Mouse (Mus musculus) lung, postnatal 25 days (tissue): ENCODE data around the gene Nme7.

Experiments used
- DNase-seq: peaks from one replicate; pipeline ENCODE4 v3.0.0; 2022; ENCODE audit warnings: low spot score

Nme7 gene

GRCm38 (mm10) chr1:164459127-164459905 is 155.4 kb downstream of the Nme7 start:
- peak; percentile 57 for DNase-seq

GRCm38 (mm10) chr1:164460921-164461697 is 157.2 kb downstream of the Nme7 start:
- peak; percentile 81 for DNase-seq

GRCm38 (mm10) chr1:164461726-164462125 is 157.8 kb downstream of the Nme7 start:
- DNase-seq: peak; percentile 57

- no peak for DNase-seq
Measured at GRCm38 (mm10) chr1:164467406-164467805, 163.5 kb downstream of the Nme7 start.

GRCm38 (mm10) chr1:164468329-164468728 is 164.4 kb downstream of the Nme7 start:
- no peak for DNase-seq

- no peak for DNase-seq
Measured at GRCm38 (mm10) chr1:164470985-164471384, 167.1 kb downstream of the Nme7 start.

- no peak for DNase-seq
Measured at GRCm38 (mm10) chr1:164471632-164472031, 167.7 kb downstream of the Nme7 start.

- DNase-seq: no peak
Measured at GRCm38 (mm10) chr1:164473398-164473797, 169.5 kb downstream of the Nme7 start.

- no peak for DNase-seq
Measured at GRCm38 (mm10) chr1:164474310-164474709, 170.4 kb downstream of the Nme7 start.

GRCm38 (mm10) chr1:164474778-164475511 is 171.0 kb downstream of the Nme7 start:
- DNase-seq: no peak

- no peak for DNase-seq
Measured at GRCm38 (mm10) chr1:164475895-164476294, 172.0 kb downstream of the Nme7 start.

- no peak for DNase-seq
Measured at GRCm38 (mm10) chr1:164480755-164481644, 177.1 kb downstream of the Nme7 start.

- DNase-seq: no peak
Measured at GRCm38 (mm10) chr1:164481645-164482354, 177.9 kb downstream of the Nme7 start.

- no peak for DNase-seq
Measured at GRCm38 (mm10) chr1:164482833-164483232, 178.9 kb downstream of the Nme7 start.

GRCm38 (mm10) chr1:164483728-164484127 is 179.8 kb downstream of the Nme7 start:
- DNase-seq: no peak
